Mouse (Mus musculus) lung, postnatal 0 days (tissue): ENCODE results near the gene Prmt8.

Experiments used
- CTCF ChIP-seq: IDR thresholded peaks from 2 replicates; pipeline ENCODE4 v1.5.1; 2016; ENCODE audit warnings: antibody characterized with exemption, mild to moderate bottlenecking
- EP300 ChIP-seq: IDR thresholded peaks from 2 replicates; pipeline ENCODE4 v1.6.1; 2016; ENCODE audit warnings: antibody characterized with exemption, mild to moderate bottlenecking, control low read depth

GRCm38 (mm10) chr6:127657152-127657551 lies 112.1 kb downstream of the Prmt8 start:
- TF ChIP-seq CTCF (no peak), EP300 (no peak)
